Mouse (Mus musculus) heart, adult 10 weeks (tissue): ENCODE measurements around the gene Gm10722. TPM values are rescaled to one million over a fixed set of nuclear protein-coding genes. Genes with fewer than 3 reads are reported as not detected.

Source experiments
- polyA plus RNA-seq: library from polyadenylated mRNA; stranded (reverse); fragments of 350-450 nt; fragmentation: Illumina TruSeq; extraction: RNeasy Lipid Tissue Mini Kit (QIAGEN cat#74804); gene quantifications from one replicate; pipeline ENCODE4 v1.2.3, GENCODE M21; 2014; ENCODE audit warnings: low read depth, low replicate concordance

Gm10722 gene
- polyA plus RNA-seq = not detected

GRCm38 (mm10) chr9:3000445-3000972, at the start of gene Gm10722:
TSS of gene Gm10722 (plus strand) at chr9:3000922.

GRCm38 (mm10) chr9:3002794-3003396, 2.2 kb downstream of the Gm10722 start, which contains the start of gene Gm11168:
TSS of gene Gm11168 (plus strand) at chr9:3003346.

GRCm38 (mm10) chr9:3012733-3013279, 12.1 kb downstream of the Gm10722 start, which contains the start of gene Gm10721:
TSS of gene Gm10721 (plus strand) at chr9:3013140.

GRCm38 (mm10) chr9:3015354-3015753, 14.6 kb downstream of the Gm10722 start, which contains the start of gene Gm10720:
TSS of gene Gm10720 (plus strand) at chr9:3015654.

GRCm38 (mm10) chr9:3017108-3017507, 16.4 kb downstream of the Gm10722 start, which contains the start of gene Gm10719:
TSS of gene Gm10719 (plus strand) at chr9:3017408.

GRCm38 (mm10) chr9:3023312-3023984, 22.7 kb downstream of the Gm10722 start, which contains the start of gene Gm10718:
TSS of gene Gm10718 (plus strand) at chr9:3023547.

GRCm38 (mm10) chr9:3024912-3025467, 24.3 kb downstream of the Gm10722 start, which contains the start of gene Gm10717:
TSS of gene Gm10717 (plus strand) at chr9:3025417.

GRCm38 (mm10) chr9:3034299-3034698, 33.6 kb downstream of the Gm10722 start, which contains the start of gene Gm17535:
TSS of gene Gm17535 (plus strand) at chr9:3034599.

GRCm38 (mm10) chr9:3036577-3036976, 35.9 kb downstream of the Gm10722 start, which contains the start of gene Gm10715:
TSS of gene Gm10715 (plus strand) at chr9:3036877.

Other genes with a start within 250 kb of the Gm10722 start
- not detected for gene Gm11168, start 2.4 kb downstream of the Gm10722 start, polyA plus RNA-seq
- gene Gm10721, start 12.2 kb downstream of the Gm10722 start, polyA plus RNA-seq = not detected
- not detected for gene Gm10720, start 14.7 kb downstream of the Gm10722 start, polyA plus RNA-seq
- not detected for gene Gm10719, start 16.5 kb downstream of the Gm10722 start, polyA plus RNA-seq
- not detected for gene Gm10718, start 22.6 kb downstream of the Gm10722 start, polyA plus RNA-seq
- gene Gm10717, start 24.5 kb downstream of the Gm10722 start, polyA plus RNA-seq = not detected
- gene Gm17535, start 33.7 kb downstream of the Gm10722 start, polyA plus RNA-seq = not detected
- not detected for gene Gm10715, start 36.0 kb downstream of the Gm10722 start, polyA plus RNA-seq